Mouse (Mus musculus): Measurements from ENCODE around the gene Pcdh7. TPM values are rescaled to one million over a fixed set of nuclear protein-coding genes. Genes with fewer than 3 reads are reported as not detected.

Gene Pcdh7
- total RNA-seq, 2 experiments from 2014 or later, result 2.2 to 4.7 TPM

- intact Hi-C loops (cut with DNase I), result no loop called here
- DNase-seq, result no peak
Measured at GRCm38 (mm10) chr5:57743956-57744661, 26.3 kb downstream of the Pcdh7 start.

- intact Hi-C loops (cut with DNase I), result no loop called here
- no peak for DNase-seq
Measured at GRCm38 (mm10) chr5:57745879-57746278, 28.1 kb downstream of the Pcdh7 start.

GRCm38 (mm10) chr5:57750320-57750719 lies 32.6 kb downstream of the Pcdh7 start:
- no peak for DNase-seq
- intact Hi-C loops (cut with DNase I), result no loop called here

- no peak for DNase-seq
- intact Hi-C loops (cut with DNase I), result no loop called here
Measured at GRCm38 (mm10) chr5:57755791-57756190, 38.0 kb downstream of the Pcdh7 start.

- intact Hi-C loops (cut with DNase I), result no loop called here
- peak in 1 of 2 experiments; percentile 8 for DNase-seq
Measured at GRCm38 (mm10) chr5:57756726-57757424, 39.1 kb downstream of the Pcdh7 start.

- DNase-seq, result no peak
- intact Hi-C loops (cut with DNase I), result no loop called here
Measured at GRCm38 (mm10) chr5:57757436-57757898, 39.7 kb downstream of the Pcdh7 start.

GRCm38 (mm10) chr5:57758968-57759367 lies 41.2 kb downstream of the Pcdh7 start:
- intact Hi-C loops (cut with DNase I), result no loop called here
- no peak for DNase-seq

GRCm38 (mm10) chr5:57760069-57761063 lies 42.6 kb downstream of the Pcdh7 start:
- intact Hi-C loops (cut with DNase I), result no loop called here
- no peak for DNase-seq

GRCm38 (mm10) chr5:57765356-57765755 lies 47.6 kb downstream of the Pcdh7 start:
- intact Hi-C loops (cut with DNase I), result no loop called here

GRCm38 (mm10) chr5:57767346-57767745 lies 49.6 kb downstream of the Pcdh7 start:
- intact Hi-C loops (cut with DNase I), result no loop called here
- no peak for DNase-seq

More at GRCm38 (mm10) chr5:57765356-57765755, 47.6 kb downstream of the Pcdh7 start:
- no peak for DNase-seq

- intact Hi-C loops (cut with DNase I), result no loop called here
- no peak for DNase-seq
Measured at GRCm38 (mm10) chr5:57768469-57769022, 50.8 kb downstream of the Pcdh7 start.

- intact Hi-C loops (cut with DNase I), result no loop called here
- DNase-seq, result no peak
Measured at GRCm38 (mm10) chr5:57769644-57770043, 51.9 kb downstream of the Pcdh7 start.

- no peak for DNase-seq
Measured at GRCm38 (mm10) chr5:57770364-57770763, 52.6 kb downstream of the Pcdh7 start.

GRCm38 (mm10) chr5:57771122-57771521 lies 53.4 kb downstream of the Pcdh7 start:
- no peak for DNase-seq
- intact Hi-C loops (cut with DNase I), result no loop called here

More at GRCm38 (mm10) chr5:57770364-57770763, 52.6 kb downstream of the Pcdh7 start:
- intact Hi-C loops (cut with DNase I), result no loop called here

- DNase-seq, result no peak
- intact Hi-C loops (cut with DNase I), result no loop called here
Measured at GRCm38 (mm10) chr5:57772711-57773110, 54.9 kb downstream of the Pcdh7 start.

- intact Hi-C loops (cut with DNase I), result no loop called here
Measured at GRCm38 (mm10) chr5:57774496-57774895, 56.7 kb downstream of the Pcdh7 start.

GRCm38 (mm10) chr5:57778093-57778492 lies 60.3 kb downstream of the Pcdh7 start:
- no peak for DNase-seq
- intact Hi-C loops (cut with DNase I), result no loop called here

More at GRCm38 (mm10) chr5:57774496-57774895, 56.7 kb downstream of the Pcdh7 start:
- DNase-seq, result no peak

- DNase-seq, result no peak
- intact Hi-C loops (cut with DNase I), result no loop called here
Measured at GRCm38 (mm10) chr5:57779951-57780350, 62.2 kb downstream of the Pcdh7 start.

GRCm38 (mm10) chr5:57780574-57780973 lies 62.8 kb downstream of the Pcdh7 start:
- intact Hi-C loops (cut with DNase I), result no loop called here
- no peak for DNase-seq

- intact Hi-C loops (cut with DNase I), result no loop called here
- DNase-seq, result no peak
Measured at GRCm38 (mm10) chr5:57781950-57782349, 64.2 kb downstream of the Pcdh7 start.

Data from gastrocnemius, postnatal 36 days (tissue).